Mouse (Mus musculus): ENCODE measurements around the gene Rsl24d1. TPM values are rescaled to one million over a fixed set of nuclear protein-coding genes. Genes with fewer than 3 reads are reported as not detected.
"Not testable (repeated sequence)": the region's sequence is repeated elsewhere in the genome, so short reads cannot be mapped to it uniquely, and the experiment has no call there.

Gene Rsl24d1
- total and polyA plus RNA-seq, 3 experiments = 195 to 234 TPM; not detected in 1

GRCm38 (mm10) chr9:73072426-73072825, 40.8 kb upstream of the Rsl24d1 start:
- no peaks in the 10 kb centered on the region for H3K79me2 ChIP-seq (ENCODE audit: control insufficient read depth, insufficient read depth, low read length, poor library complexity)
- peaks cover 0 to 26% of the 10 kb centered on the region in 2 experiments; a peak in 2 of 4 replicates for H3K36me3 ChIP-seq (ENCODE audit: control insufficient read depth in 1 of 2, insufficient read depth in 2 of 2, low read length in 2 of 2)
- H3K27me3 ChIP-seq (ENCODE audit: control insufficient read depth in 1 of 2, insufficient read depth in 2 of 2, low read length in 2 of 2) = no peaks in the 10 kb centered on the region
- H3K9ac ChIP-seq (ENCODE audit: control insufficient read depth, low read depth, low read length, poor library complexity, severe bottlenecking) = peak overlapping the region; percentile 32; the same call in 1 of the 2 replicates
- DNase-seq (ENCODE audit: low read depth, low spot score) = peak; percentile 80
- H3K9me3 ChIP-seq (replicated peaks; ENCODE audit: insufficient read depth, low read length) = no peaks in the 10 kb centered on the region
- no peak overlapping the region for H3K4me3 ChIP-seq (ENCODE audit: control insufficient read depth in 1 of 2, insufficient read depth in 1 of 2, low read depth in 2 of 2, low read length in 2 of 2)
- peak overlapping the region; percentile 50; the same call in 1 of the 2 replicates for H3K27ac ChIP-seq (ENCODE audit: control insufficient read depth, low read depth, low read length)
- H3K4me1 ChIP-seq (ENCODE audit: control insufficient read depth in 1 of 2, insufficient read depth in 2 of 2, low read length in 2 of 2) = peaks cover 15 to 35% of the 10 kb centered on the region in 2 experiments
- TF ChIP-seq ETS1 (IDR thresholded peaks at IDR 0.05; ENCODE audit: low read depth, low read length) (peak; percentile 51; the same call in 1 of the 2 replicates), CHD1 (IDR thresholded peaks at IDR 0.05; ENCODE audit: low read depth, low read length) (no peak), BHLHE40 (IDR thresholded peaks at IDR 0.05; ENCODE audit: borderline replicate concordance, low read depth, low read length) (peak; percentile 45; the same call in 1 of the 2 replicates), TBP (IDR thresholded peaks at IDR 0.05; ENCODE audit: low read depth, low read length) (peak; percentile 53; the same call in 1 of the 2 replicates), JUND (IDR thresholded peaks at IDR 0.05; ENCODE audit: low read depth, low read length) (no peak), TAL1 (IDR thresholded peaks at IDR 0.05; ENCODE audit: low read length) (peak; percentile 45), E2F4 (IDR thresholded peaks at IDR 0.05; ENCODE audit: borderline replicate concordance, low read depth, low read length) (no peak), ZC3H11A (IDR thresholded peaks at IDR 0.05; ENCODE audit: low read depth, low read length) (no peak), MXI1 (IDR thresholded peaks at IDR 0.05; ENCODE audit: low read depth, low read length) (peak; percentile 52; the same call in 1 of the 2 replicates), GATA1 (IDR thresholded peaks at IDR 0.05; ENCODE audit: low read depth, low read length) (0 out of 2 replicates have a peak, but pooled peaks have one; percentile 22), USF1 (IDR thresholded peaks at IDR 0.05; ENCODE audit: low read depth, low read length) (peak; percentile 58), MAX (IDR thresholded peaks at IDR 0.05; ENCODE audit: low read length) (0 out of 2 replicates have a peak, but pooled peaks have one; percentile 28), TCF12 (IDR thresholded peaks at IDR 0.05; ENCODE audit: low read depth, low read length) (peak; percentile 40; the same call in 1 of the 2 replicates), EP300 (IDR thresholded peaks at IDR 0.05; ENCODE audit: low read depth in 1 of 2, low read length in 2 of 2) (peak; percentile 35 to 41; a peak in 2 of 4 replicates), SIN3A (IDR thresholded peaks at IDR 0.05; ENCODE audit: low read length) (peak; percentile 35; the same call in 1 of the 2 replicates)

GRCm38 (mm10) chr9:73073169-73073568, 40.1 kb upstream of the Rsl24d1 start:
- peaks cover 15 to 30% of the 10 kb centered on the region in 2 experiments for H3K4me1 ChIP-seq (ENCODE audit: control insufficient read depth in 1 of 2, insufficient read depth in 2 of 2, low read length in 2 of 2)
- peaks cover 0 to 23% of the 10 kb centered on the region in 2 experiments; a peak in 2 of 4 replicates for H3K36me3 ChIP-seq (ENCODE audit: control insufficient read depth in 1 of 2, insufficient read depth in 2 of 2, low read length in 2 of 2)
- H3K27me3 ChIP-seq (ENCODE audit: control insufficient read depth in 1 of 2, insufficient read depth in 2 of 2, low read length in 2 of 2) = no peaks in the 10 kb centered on the region
- no peaks in the 10 kb centered on the region for H3K79me2 ChIP-seq (ENCODE audit: control insufficient read depth, insufficient read depth, low read length, poor library complexity)
- TF ChIP-seq MAZ (IDR thresholded peaks at IDR 0.05; ENCODE audit: low read depth, low read length) (no peak), NRF1 (IDR thresholded peaks at IDR 0.05; ENCODE audit: insufficient read depth, low read depth, low read length, poor library complexity, severe bottlenecking) (no peak), GABPA (IDR thresholded peaks at IDR 0.05; ENCODE audit: low read depth, low read length) (no peak), RCOR1 (IDR thresholded peaks at IDR 0.05; ENCODE audit: low read depth, low read length) (no peak), ZC3H11A (IDR thresholded peaks at IDR 0.05; ENCODE audit: low read depth, low read length) (no peak), POLR2AphosphoS2 (IDR thresholded peaks at IDR 0.05; ENCODE audit: low read length) (no peak), POLR2AphosphoS5 (IDR thresholded peaks at IDR 0.05; ENCODE audit: borderline replicate concordance, low read depth, low read length) (no peak), ELF1 (IDR thresholded peaks at IDR 0.05; ENCODE audit: low read depth, low read length) (no peak), CHD1 (IDR thresholded peaks at IDR 0.05; ENCODE audit: low read depth, low read length) (no peak), CTCF (IDR thresholded peaks at IDR 0.05 in 2 of 3, conservative IDR thresholded peaks at IDR 0.05 in 1 of 3; ENCODE audit: control insufficient read depth in 1 of 3, insufficient read depth in 1 of 3, low read depth in 2 of 3, low read length in 3 of 3, poor library complexity in 1 of 3, severe bottlenecking in 1 of 3) (no peak), MXI1 (IDR thresholded peaks at IDR 0.05; ENCODE audit: low read depth, low read length) (no peak), SIN3A (IDR thresholded peaks at IDR 0.05; ENCODE audit: low read length) (no peak), BHLHE40 (IDR thresholded peaks at IDR 0.05; ENCODE audit: borderline replicate concordance, low read depth, low read length) (no peak), RAD21 (IDR thresholded peaks at IDR 0.05; ENCODE audit: low read depth, low read length) (no peak), MYC (IDR thresholded peaks at IDR 0.05; ENCODE audit: low read depth, low read length) (no peak), KAT2A (conservative IDR thresholded peaks at IDR 0.05; ENCODE audit: low read depth, low read length) (no peak)
- no peaks in the 10 kb centered on the region for H3K9me3 ChIP-seq (replicated peaks; ENCODE audit: insufficient read depth, low read length)
- no peak overlapping the region for H3K27ac ChIP-seq (ENCODE audit: control insufficient read depth, low read depth, low read length)
- H3K9ac ChIP-seq (ENCODE audit: control insufficient read depth, low read depth, low read length, poor library complexity, severe bottlenecking) = no peak overlapping the region
- no peak overlapping the region for H3K4me3 ChIP-seq (ENCODE audit: control insufficient read depth in 1 of 2, insufficient read depth in 1 of 2, low read depth in 2 of 2, low read length in 2 of 2)
- no peak for DNase-seq (ENCODE audit: low read depth, low spot score)

GRCm38 (mm10) chr9:73079349-73079748, 33.9 kb upstream of the Rsl24d1 start:
- not testable (repeated sequence) for H3K36me3 ChIP-seq (ENCODE audit: control insufficient read depth in 1 of 2, insufficient read depth in 2 of 2, low read length in 2 of 2); H3K9ac ChIP-seq (ENCODE audit: control insufficient read depth, low read depth, low read length, poor library complexity, severe bottlenecking); H3K79me2 ChIP-seq (ENCODE audit: control insufficient read depth, insufficient read depth, low read length, poor library complexity); DNase-seq (ENCODE audit: low read depth, low spot score); H3K27ac ChIP-seq (ENCODE audit: control insufficient read depth, low read depth, low read length); H3K27me3 ChIP-seq (ENCODE audit: control insufficient read depth in 1 of 2, insufficient read depth in 2 of 2, low read length in 2 of 2); H3K9me3 ChIP-seq (replicated peaks; ENCODE audit: insufficient read depth, low read length); H3K4me1 ChIP-seq (ENCODE audit: control insufficient read depth in 1 of 2, insufficient read depth in 2 of 2, low read length in 2 of 2); H3K4me3 ChIP-seq (ENCODE audit: control insufficient read depth in 1 of 2, insufficient read depth in 1 of 2, low read depth in 2 of 2, low read length in 2 of 2)

All from MEL (cell line).